Mouse (Mus musculus) urinary bladder, postnatal 4 days (tissue): ENCODE measurements around the gene Ltbp2.

Experiments used
- DNase-seq, 2 experiments: peaks; one replicate each; pipeline ENCODE4 v3.0.0; 2021 to 2022; ENCODE audit warnings: low spot score in 2 of 2

Ltbp2 gene

GRCm38 (mm10) chr12:84805228-84805842 is 71.0 kb downstream of the Ltbp2 start:
- DNase-seq, result no peak

GRCm38 (mm10) chr12:84802625-84803024 is 73.7 kb downstream of the Ltbp2 start:
- DNase-seq, result no peak

- no peak for DNase-seq
Measured at GRCm38 (mm10) chr12:84801532-84802110, 74.7 kb downstream of the Ltbp2 start.

- DNase-seq, result no peak
Measured at GRCm38 (mm10) chr12:84800419-84800818, 75.9 kb downstream of the Ltbp2 start.

- no peak for DNase-seq
Measured at GRCm38 (mm10) chr12:84799086-84799485, 77.2 kb downstream of the Ltbp2 start.

GRCm38 (mm10) chr12:84794647-84795046 is 81.7 kb downstream of the Ltbp2 start:
- DNase-seq, result no peak

- DNase-seq, result no peak
Measured at GRCm38 (mm10) chr12:84792629-84793028, 83.7 kb downstream of the Ltbp2 start.

GRCm38 (mm10) chr12:84790853-84791252 is 85.5 kb downstream of the Ltbp2 start:
- no peak for DNase-seq

GRCm38 (mm10) chr12:84786091-84786490 is 90.2 kb downstream of the Ltbp2 start:
- no peak for DNase-seq

- DNase-seq, result peak; percentile 84 to 93
Measured at GRCm38 (mm10) chr12:84784604-84785381, 91.5 kb downstream of the Ltbp2 start.

GRCm38 (mm10) chr12:84776229-84776628 is 100.1 kb downstream of the Ltbp2 start:
- no peak for DNase-seq

GRCm38 (mm10) chr12:84774376-84774775 is 102.0 kb downstream of the Ltbp2 start:
- DNase-seq, result no peak

- no peak for DNase-seq
Measured at GRCm38 (mm10) chr12:84773476-84773875, 102.9 kb downstream of the Ltbp2 start.

GRCm38 (mm10) chr12:84772726-84773441 is 103.4 kb downstream of the Ltbp2 start, which contains the start of the genes Npc2 and Isca2:
Npc2 (minus strand) TSS chr12:84773152.
Isca2 (plus strand) TSS chr12:84773251.
- peak; percentile 96 to 97 for DNase-seq

GRCm38 (mm10) chr12:84771981-84772520 is 104.3 kb downstream of the Ltbp2 start:
- no peak for DNase-seq

- no peak for DNase-seq
Measured at GRCm38 (mm10) chr12:84769624-84770023, 106.7 kb downstream of the Ltbp2 start.

- no peak for DNase-seq
Measured at GRCm38 (mm10) chr12:84767510-84767909, 108.8 kb downstream of the Ltbp2 start.

- no peak for DNase-seq
Measured at GRCm38 (mm10) chr12:84766113-84766735, 110.1 kb downstream of the Ltbp2 start.

- no peak for DNase-seq
Measured at GRCm38 (mm10) chr12:84765506-84765905, 110.8 kb downstream of the Ltbp2 start.

GRCm38 (mm10) chr12:84764756-84765155 is 111.6 kb downstream of the Ltbp2 start:
- DNase-seq, result no peak

- DNase-seq, result no peak
Measured at GRCm38 (mm10) chr12:84763577-84764218, 112.6 kb downstream of the Ltbp2 start.
